Mouse (Mus musculus) lung, postnatal 10 days (tissue): Measurements from ENCODE around the gene Tlk1.

Experiments
- DNase-seq: peaks from one replicate; pipeline ENCODE4 v3.0.0; 2021

Gene Tlk1

GRCm38 (mm10) chr2:70673445-70674126, 151.9 kb downstream of the Tlk1 start:
- peak; percentile 36 for DNase-seq

DNA sequence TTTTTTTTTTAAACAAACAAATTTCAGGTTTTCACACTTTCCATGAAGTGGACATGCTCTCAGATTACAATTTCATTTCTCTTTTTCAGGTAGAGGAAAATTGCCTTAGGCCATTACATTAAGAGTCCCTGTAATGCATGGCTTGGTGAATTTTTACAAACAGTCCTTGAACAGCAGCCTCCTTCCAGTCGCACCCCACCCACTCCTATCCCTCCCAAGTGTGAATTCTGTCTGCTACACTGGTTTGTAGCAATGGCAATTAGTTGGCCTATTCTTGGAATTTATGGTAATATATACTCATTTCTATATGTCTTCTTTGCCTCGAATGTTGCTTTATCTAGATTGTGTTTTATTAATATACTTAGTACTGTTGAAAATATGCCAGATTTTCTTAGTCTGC, 153.1 kb downstream of the Tlk1 start:
- DNase-seq: no peak

GRCm38 (mm10) chr2:70669896-70670295, 155.6 kb downstream of the Tlk1 start:
- no peak for DNase-seq

- no peak for DNase-seq
Observed at GRCm38 (mm10) chr2:70669241-70669640, 156.3 kb downstream of the Tlk1 start.

GRCm38 (mm10) chr2:70667016-70667415, 158.5 kb downstream of the Tlk1 start:
- DNase-seq: no peak

- peak; percentile 10 for DNase-seq
Observed at GRCm38 (mm10) chr2:70663764-70664163, 161.8 kb downstream of the Tlk1 start.
